Mouse (Mus musculus): Measurements from ENCODE around the gene Birc5. TPM values are rescaled to one million over a fixed set of nuclear protein-coding genes. Genes with fewer than 3 reads are reported as not detected.

Birc5 gene
- polyA plus RNA-seq, 1 experiment, result 2.3 TPM

- DNase-seq (ENCODE audit: low read depth), result no peak
These were observed 36.9 kb downstream of the Birc5 start for GRCm38 (mm10) chr11:117886000-117886399.

GRCm38 (mm10) chr11:117888168-117888852, 39.3 kb downstream of the Birc5 start:
- DNase-seq (ENCODE audit: low read depth), result no peak

GRCm38 (mm10) chr11:117888853-117889822, 40.1 kb downstream of the Birc5 start:
- no peak for DNase-seq (ENCODE audit: low read depth)

GRCm38 (mm10) chr11:117889887-117890340, 40.9 kb downstream of the Birc5 start:
- no peak for DNase-seq (ENCODE audit: low read depth)

GRCm38 (mm10) chr11:117890519-117891282, 41.6 kb downstream of the Birc5 start:
- no peak for DNase-seq (ENCODE audit: low read depth)

GRCm38 (mm10) chr11:117891581-117892175, 42.6 kb downstream of the Birc5 start:
- DNase-seq (ENCODE audit: low read depth), result no peak

GRCm38 (mm10) chr11:117892199-117892598, 43.1 kb downstream of the Birc5 start:
- DNase-seq (ENCODE audit: low read depth), result no peak

- no peak for DNase-seq (ENCODE audit: low read depth)
These were observed 45.6 kb downstream of the Birc5 start for GRCm38 (mm10) chr11:117894676-117895075.

GRCm38 (mm10) chr11:117896533-117896932, 47.5 kb downstream of the Birc5 start:
- no peak for DNase-seq (ENCODE audit: low read depth)

GRCm38 (mm10) chr11:117902282-117902681, 53.2 kb downstream of the Birc5 start:
- DNase-seq (ENCODE audit: low read depth), result no peak

GRCm38 (mm10) chr11:117904442-117904841, 55.4 kb downstream of the Birc5 start:
- DNase-seq (ENCODE audit: low read depth), result no peak

Other genes starting within 250 kb of the Birc5 start
- gene Tnrc6c, start 195.0 kb upstream of the Birc5 start, polyA plus RNA-seq (2012; rRNA removed), result 15.0 and 15.8 TPM in 2 replicates
- 4.9 and 5.8 TPM in 2 replicates for gene Tmc8, start 67.2 kb upstream of the Birc5 start, polyA plus RNA-seq (2012; rRNA removed)
- gene Tmc6, start 67.1 kb upstream of the Birc5 start, polyA plus RNA-seq (2012; rRNA removed), result 42.5 and 49.8 TPM in 2 replicates
- not detected in 2 replicates for gene 6030468B19Rik, start 51.6 kb upstream of the Birc5 start, polyA plus RNA-seq (2012; rRNA removed)
- 0.15 TPM in 1 of 2 replicates, not detected in the other for gene Gm20708, start 39.6 kb upstream of the Birc5 start, polyA plus RNA-seq (2012; rRNA removed)
- 107 and 133 TPM in 2 replicates for gene Syngr2, start 39.6 kb upstream of the Birc5 start, polyA plus RNA-seq (2012; rRNA removed)
- gene Afmid, start 23.3 kb upstream of the Birc5 start, polyA plus RNA-seq (2012; rRNA removed), result 5.7 and 8.7 TPM in 2 replicates
- gene Tk1, start 23.2 kb upstream of the Birc5 start, polyA plus RNA-seq (2012; rRNA removed), result 7.2 and 9.8 TPM in 2 replicates
- gene Tmem235, start 11.5 kb downstream of the Birc5 start, polyA plus RNA-seq (2012; rRNA removed), result not detected in 2 replicates
- gene Tha1, start 24.2 kb downstream of the Birc5 start, polyA plus RNA-seq (2012; rRNA removed), result 10.7 and 12.5 TPM in 2 replicates
- gene Socs3, start 120.8 kb downstream of the Birc5 start, polyA plus RNA-seq (2012; rRNA removed), result 4.5 and 5.4 TPM in 2 replicates
- gene Pgs1, start 137.0 kb downstream of the Birc5 start, polyA plus RNA-seq (2012; rRNA removed), result 32.4 and 44.8 TPM in 2 replicates

Data from gonadal fat pad, adult 2 months (tissue).